Mouse (Mus musculus) cerebellum, adult 2 months (tissue): ENCODE measurements at regions not wholly inside any gene's neighbourhood (a gene's known extent, or its start where the extent isn't known, plus 50 kb on each side); places are given as distances from the start of the nearest gene placed in this dataset.

ENCODE experiments used
- CTCF ChIP-seq: fragments of 200-500 bp; IDR thresholded peaks from 2 replicates; pipeline ENCODE4 v1.5.1; 2011; ENCODE audit warnings: low read depth, mild to moderate bottlenecking, control low read depth, low read length, moderate library complexity, borderline replicate concordance; ENCODE audit not compliant: insufficient read depth
- POLR2A ChIP-seq: fragments of 200-500 bp; IDR thresholded peaks from 2 replicates; pipeline ENCODE4 v1.6.1; 2011; ENCODE audit warnings: low read length, control low read depth, borderline replicate concordance; ENCODE audit not compliant: insufficient read depth

GRCm38 (mm10) chr9:98194356-98194755 is 92.9 kb upstream of the Nmnat3 start:
- TF ChIP-seq CTCF, result no peak
- TF ChIP-seq POLR2A, result no peak
